Mouse (Mus musculus): ENCODE results near the gene Ankfn1. TPM values are rescaled to one million over a fixed set of nuclear protein-coding genes. Genes with fewer than 3 reads are reported as not detected.

Ankfn1 gene
- polyA plus RNA-seq, 1 experiment from 2014 or later, result 2.5 TPM

GRCm38 (mm10) chr11:89774913-89775312 is 2.5 kb downstream of the Ankfn1 start:
- Histone ChIP-seq H3K27me3 (ENCODE audit: control insufficient read depth, insufficient read depth, low read depth, low read length) (no peaks in the 10 kb centered on the region), H3K36me3 (ENCODE audit: control insufficient read depth, insufficient read depth, low read length) (no peaks in the 10 kb centered on the region), H3K9ac (ENCODE audit: low read length) (no peak overlapping the region), H3K27ac (ENCODE audit: low read length) (no peak overlapping the region), H3K4me1 (replicated peaks; ENCODE audit: control insufficient read depth, insufficient read depth, low read length) (no peaks in the 10 kb centered on the region), H3K9me3 (ENCODE audit: control insufficient read depth, low read length) (no peaks in the 10 kb centered on the region), H3K4me2 (ENCODE audit: low read depth, low read length) (no peak overlapping the region), H3K4me3 (ENCODE audit: low read length) (no peak overlapping the region)
- ATAC-seq (ENCODE audit: low read depth), result no peak
- 69% methylated on average over 3 of the region's 3 CpGs for WGBS

DNA sequence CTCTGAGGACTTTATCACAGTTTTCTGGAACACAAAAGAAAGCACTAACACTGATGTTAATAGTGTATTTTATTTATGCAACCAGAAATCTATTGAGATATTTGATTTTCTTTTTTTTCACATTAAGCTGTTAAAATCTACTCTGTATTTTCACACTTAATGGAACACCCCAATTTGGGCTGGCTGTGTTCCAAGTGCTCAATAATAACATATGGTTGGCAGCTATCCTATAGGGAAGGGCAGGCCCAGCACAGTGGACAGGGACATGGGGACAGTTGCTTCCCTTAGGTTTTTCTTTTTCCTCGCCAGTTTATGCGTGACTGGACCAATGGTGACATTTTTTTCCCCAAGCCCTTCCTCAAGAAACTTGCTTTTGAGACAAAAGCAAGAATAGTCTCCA is 4.5 kb downstream of the Ankfn1 start:
- WGBS, result 73% methylated on average over 2 of the region's 2 CpGs
- H3K27me3 ChIP-seq (ENCODE audit: control insufficient read depth, insufficient read depth, low read depth, low read length), result no peaks in the 10 kb centered on the region
- H3K4me3 ChIP-seq (ENCODE audit: low read length), result no peak overlapping the region

DNA sequence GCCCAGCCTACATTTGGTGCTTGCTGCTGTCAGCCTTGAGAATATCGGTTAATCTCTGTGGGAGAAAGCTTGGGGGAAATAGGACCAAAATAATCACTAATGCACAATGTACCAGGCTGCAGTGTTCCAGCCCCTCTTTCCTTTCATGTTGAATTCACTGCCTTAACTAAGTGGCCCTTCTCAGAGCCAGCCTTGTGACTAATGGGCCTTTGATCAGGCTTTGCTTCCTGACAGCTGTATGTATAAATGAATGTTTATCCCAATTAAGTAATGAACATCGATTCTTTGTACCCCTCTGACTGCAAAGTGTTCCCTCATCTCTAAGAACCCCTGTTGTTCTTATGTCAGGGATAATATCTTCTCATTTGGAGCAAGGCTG is 11.7 kb downstream of the Ankfn1 start:
- H3K4me1 ChIP-seq (replicated peaks; ENCODE audit: control insufficient read depth, insufficient read depth, low read length), result no peaks in the 10 kb centered on the region
- no peak for ATAC-seq (ENCODE audit: low read depth)
- H3K36me3 ChIP-seq (ENCODE audit: control insufficient read depth, insufficient read depth, low read length), result no peaks in the 10 kb centered on the region
- no peaks in the 10 kb centered on the region for H3K9me3 ChIP-seq (ENCODE audit: control insufficient read depth, low read length)
- H3K27ac ChIP-seq (ENCODE audit: low read length), result no peak overlapping the region
- H3K9ac ChIP-seq (ENCODE audit: low read length), result no peak overlapping the region
- H3K27me3 ChIP-seq (ENCODE audit: control insufficient read depth, insufficient read depth, low read depth, low read length), result no peaks in the 10 kb centered on the region
- 74% methylated on average over 2 of the region's 2 CpGs for WGBS
- no peak overlapping the region for H3K4me3 ChIP-seq (ENCODE audit: low read length)
- no peak overlapping the region for H3K4me2 ChIP-seq (ENCODE audit: low read depth, low read length)

More for the DNA sequence above, 4.5 kb downstream of the Ankfn1 start:
- Histone ChIP-seq H3K27ac (ENCODE audit: low read length) (no peak overlapping the region), H3K36me3 (ENCODE audit: control insufficient read depth, insufficient read depth, low read length) (no peaks in the 10 kb centered on the region), H3K9me3 (ENCODE audit: control insufficient read depth, low read length) (no peaks in the 10 kb centered on the region), H3K4me1 (replicated peaks; ENCODE audit: control insufficient read depth, insufficient read depth, low read length) (no peaks in the 10 kb centered on the region), H3K9ac (ENCODE audit: low read length) (no peak overlapping the region), H3K4me2 (ENCODE audit: low read depth, low read length) (no peak overlapping the region)
- ATAC-seq (ENCODE audit: low read depth), result no peak

DNA sequence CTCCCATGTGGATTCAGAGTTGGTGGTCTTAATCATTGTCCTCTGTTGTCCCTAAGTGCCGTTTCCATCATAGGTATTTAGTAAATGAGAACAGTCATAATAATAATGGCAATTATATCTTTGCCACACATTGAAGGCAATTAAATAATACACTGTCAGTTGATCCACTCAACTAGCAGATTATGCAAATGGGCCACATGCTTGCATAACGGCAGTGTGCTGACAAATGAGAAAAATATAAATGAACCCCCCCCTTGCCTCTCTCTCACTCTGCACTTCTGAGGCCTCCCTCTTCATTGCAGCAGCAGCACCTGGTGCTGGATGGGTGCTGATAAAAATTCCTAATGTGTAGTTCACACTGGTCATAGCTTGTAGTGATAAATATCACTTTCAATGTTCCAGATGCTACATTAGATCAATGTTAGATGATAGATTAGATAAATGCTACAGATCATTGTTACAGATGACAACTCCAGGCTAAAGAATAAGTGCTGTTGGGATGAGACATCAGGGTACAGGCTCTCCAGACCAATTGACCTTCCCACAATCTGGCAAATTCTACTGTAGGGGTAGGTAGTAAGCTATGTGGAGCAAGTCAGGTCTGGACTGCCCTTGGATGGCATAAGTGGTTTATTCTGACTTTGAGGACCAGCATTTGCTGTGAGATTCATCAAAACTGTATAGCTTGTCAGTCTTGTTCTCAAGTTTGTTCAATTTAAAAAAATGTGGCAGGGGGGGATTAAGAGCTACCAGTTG is 12.3 kb downstream of the Ankfn1 start:
- Histone ChIP-seq H3K4me1 (replicated peaks; ENCODE audit: control insufficient read depth, insufficient read depth, low read length) (no peaks in the 10 kb centered on the region), H3K4me2 (ENCODE audit: low read depth, low read length) (no peak overlapping the region), H3K36me3 (ENCODE audit: control insufficient read depth, insufficient read depth, low read length) (no peaks in the 10 kb centered on the region), H3K9me3 (ENCODE audit: control insufficient read depth, low read length) (no peaks in the 10 kb centered on the region), H3K27ac (ENCODE audit: low read length) (no peak overlapping the region), H3K27me3 (ENCODE audit: control insufficient read depth, insufficient read depth, low read depth, low read length) (no peaks in the 10 kb centered on the region), H3K9ac (ENCODE audit: low read length) (no peak overlapping the region), H3K4me3 (ENCODE audit: low read length) (no peak overlapping the region)
- ATAC-seq (ENCODE audit: low read depth), result no peak
- 71% methylated on average over 2 of the region's 2 CpGs for WGBS

DNA sequence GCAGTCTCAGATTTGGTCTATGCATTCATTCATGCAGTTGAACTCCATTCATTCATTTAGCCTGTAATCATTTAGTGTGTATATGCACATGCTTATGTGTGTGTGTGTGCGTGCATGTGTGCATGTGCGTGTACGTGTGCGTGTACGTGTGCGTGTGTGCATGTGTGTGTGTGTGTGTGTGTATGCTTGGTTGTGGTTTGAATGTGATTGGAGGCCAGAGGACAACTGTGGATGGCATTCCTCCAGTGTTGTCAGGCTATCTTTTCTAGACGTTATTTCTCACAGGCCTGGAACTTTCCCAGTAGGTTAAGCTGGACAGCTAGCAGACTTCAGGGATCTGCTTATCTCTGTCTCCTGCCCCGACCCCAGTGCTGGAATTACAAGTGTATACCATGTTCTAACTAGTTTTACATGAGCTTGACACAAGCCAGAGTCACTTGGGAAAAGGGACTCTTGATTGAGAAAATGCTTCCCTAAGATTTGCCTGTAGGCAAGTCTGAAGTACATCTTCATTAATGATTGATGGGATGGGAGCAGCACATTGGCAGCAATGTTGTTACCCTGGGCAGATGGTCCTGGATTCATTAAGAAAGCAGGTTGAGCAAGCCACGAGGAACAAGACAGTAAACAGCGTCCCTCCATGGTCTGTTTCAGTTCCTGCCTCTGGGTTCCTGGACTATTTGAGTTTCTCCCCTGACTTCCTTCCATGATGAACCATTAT is 43.3 kb downstream of the Ankfn1 start:
- H3K4me1 ChIP-seq (replicated peaks; ENCODE audit: control insufficient read depth, insufficient read depth, low read length), result peaks cover 4% of the 10 kb centered on the region
- 73% methylated on average over 10 of the region's 10 CpGs for WGBS
- no peak for ATAC-seq (ENCODE audit: low read depth)
- no peak overlapping the region for H3K4me3 ChIP-seq (ENCODE audit: low read length)
- no peak overlapping the region for H3K9ac ChIP-seq (ENCODE audit: low read length)
- H3K9me3 ChIP-seq (ENCODE audit: control insufficient read depth, low read length), result no peaks in the 10 kb centered on the region
- no peaks in the 10 kb centered on the region for H3K36me3 ChIP-seq (ENCODE audit: control insufficient read depth, insufficient read depth, low read length)
- no peak overlapping the region for H3K4me2 ChIP-seq (ENCODE audit: low read depth, low read length)
- H3K27me3 ChIP-seq (ENCODE audit: control insufficient read depth, insufficient read depth, low read depth, low read length), result no peaks in the 10 kb centered on the region
- no peak overlapping the region for H3K27ac ChIP-seq (ENCODE audit: low read length)

DNA sequence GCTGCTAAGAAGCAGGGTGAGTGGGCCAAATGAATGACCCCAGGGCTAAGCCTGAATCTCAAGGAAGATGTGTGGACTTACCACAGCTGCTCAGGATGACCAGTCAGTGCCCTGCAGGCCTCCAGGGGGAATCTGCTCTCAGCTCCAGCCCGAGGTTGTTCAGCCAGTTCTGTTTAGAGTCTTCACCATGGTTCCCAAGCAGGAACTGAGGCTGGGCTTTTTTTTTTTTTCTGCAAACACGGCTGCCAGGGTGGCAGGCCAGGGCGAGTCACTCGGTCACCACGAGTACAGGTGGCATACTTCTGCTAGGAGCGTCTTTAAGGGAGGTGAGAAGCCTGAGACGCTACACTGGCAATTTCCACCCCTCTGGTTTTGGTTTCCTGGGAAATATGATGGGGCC is 43.9 kb downstream of the Ankfn1 start:
- no peak; the same call in 1 of the 2 replicates for ATAC-seq (ENCODE audit: low read depth)
- Histone ChIP-seq H3K27ac (ENCODE audit: low read length) (no peak overlapping the region), H3K27me3 (ENCODE audit: control insufficient read depth, insufficient read depth, low read depth, low read length) (no peaks in the 10 kb centered on the region), H3K4me3 (ENCODE audit: low read length) (no peak overlapping the region), H3K9ac (ENCODE audit: low read length) (no peak overlapping the region), H3K9me3 (ENCODE audit: control insufficient read depth, low read length) (no peaks in the 10 kb centered on the region), H3K36me3 (ENCODE audit: control insufficient read depth, insufficient read depth, low read length) (no peaks in the 10 kb centered on the region), H3K4me1 (replicated peaks; ENCODE audit: control insufficient read depth, insufficient read depth, low read length) (peaks cover 4% of the 10 kb centered on the region), H3K4me2 (ENCODE audit: low read depth, low read length) (no peak overlapping the region)
- 39% methylated on average over 7 of the region's 7 CpGs for WGBS

GRCm38 (mm10) chr11:89720847-89721246 is 56.6 kb downstream of the Ankfn1 start:
- Histone ChIP-seq H3K9me3 (ENCODE audit: control insufficient read depth, low read length) (no peaks in the 10 kb centered on the region), H3K27me3 (ENCODE audit: control insufficient read depth, insufficient read depth, low read depth, low read length) (no peaks in the 10 kb centered on the region), H3K4me1 (replicated peaks; ENCODE audit: control insufficient read depth, insufficient read depth, low read length) (no peaks in the 10 kb centered on the region), H3K9ac (ENCODE audit: low read length) (no peak overlapping the region), H3K36me3 (ENCODE audit: control insufficient read depth, insufficient read depth, low read length) (no peaks in the 10 kb centered on the region), H3K4me2 (ENCODE audit: low read depth, low read length) (no peak overlapping the region), H3K27ac (ENCODE audit: low read length) (no peak overlapping the region), H3K4me3 (ENCODE audit: low read length) (no peak overlapping the region)
- WGBS, result 14% methylated on average over 5 of the region's 5 CpGs
- no peak for ATAC-seq (ENCODE audit: low read depth)

DNA sequence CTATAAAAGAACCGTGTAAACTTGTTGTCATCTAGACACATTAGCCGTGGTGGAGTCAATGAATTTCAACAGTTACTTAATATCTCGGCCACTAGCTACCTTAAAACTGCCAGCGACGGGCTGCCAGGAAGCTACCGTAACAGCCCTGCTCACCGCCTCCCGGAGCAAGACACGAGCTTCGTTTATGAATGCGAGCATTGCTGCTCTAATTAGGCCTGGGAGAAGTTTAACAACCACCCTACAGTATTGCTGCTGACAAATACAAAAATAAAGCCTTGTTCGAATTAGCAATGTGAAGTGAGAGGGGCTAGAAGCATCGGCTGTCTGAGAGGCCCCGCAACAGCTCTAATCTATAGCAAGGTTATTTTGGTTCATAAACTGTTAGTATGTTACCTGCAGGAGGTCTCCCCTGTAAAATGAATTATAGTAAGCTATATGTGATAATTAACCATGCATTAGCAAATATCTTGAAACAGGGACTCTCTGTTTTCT is 58.9 kb downstream of the Ankfn1 start:
- WGBS, result 74% methylated on average over 14 of the region's 14 CpGs
- H3K27me3 ChIP-seq (ENCODE audit: control insufficient read depth, insufficient read depth, low read depth, low read length), result no peaks in the 10 kb centered on the region
- H3K4me1 ChIP-seq (replicated peaks; ENCODE audit: control insufficient read depth, insufficient read depth, low read length), result no peaks in the 10 kb centered on the region
- H3K27ac ChIP-seq (ENCODE audit: low read length), result no peak overlapping the region
- no peaks in the 10 kb centered on the region for H3K36me3 ChIP-seq (ENCODE audit: control insufficient read depth, insufficient read depth, low read length)
- H3K4me2 ChIP-seq (ENCODE audit: low read depth, low read length), result no peak overlapping the region
- no peak overlapping the region for H3K4me3 ChIP-seq (ENCODE audit: low read length)
- ATAC-seq (ENCODE audit: low read depth), result no peak
- no peak overlapping the region for H3K9ac ChIP-seq (ENCODE audit: low read length)
- 0 out of 2 replicates have a peak, but pooled peaks cover 2% of the 10 kb centered on the region for H3K9me3 ChIP-seq (ENCODE audit: control insufficient read depth, low read length)

DNA sequence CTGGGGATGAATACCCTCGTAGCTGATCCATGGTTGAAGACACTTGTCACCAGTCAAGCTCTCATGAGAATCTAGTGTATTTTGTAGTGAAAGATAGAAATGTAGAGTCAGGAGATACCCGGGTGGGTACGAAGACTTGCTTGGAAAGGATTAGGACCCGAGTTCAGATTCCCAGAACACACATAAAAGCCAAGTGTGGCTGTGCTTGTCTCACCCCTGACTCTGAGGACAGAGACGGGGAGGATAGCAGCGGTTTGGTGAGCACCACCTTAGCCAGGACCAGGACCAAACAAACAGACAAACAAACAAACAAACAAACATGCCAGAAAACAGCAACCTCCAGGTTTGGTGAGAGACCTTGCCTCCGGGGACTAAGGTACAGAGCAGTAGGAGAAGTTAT is 61.1 kb downstream of the Ankfn1 start:
- no peak overlapping the region for H3K4me3 ChIP-seq (ENCODE audit: low read length)
- H3K4me2 ChIP-seq (ENCODE audit: low read depth, low read length), result no peak overlapping the region
- WGBS, result 88% methylated on average over 7 of the region's 7 CpGs
- no peaks in the 10 kb centered on the region for H3K4me1 ChIP-seq (replicated peaks; ENCODE audit: control insufficient read depth, insufficient read depth, low read length)
- ATAC-seq (ENCODE audit: low read depth), result no peak
- 0 out of 2 replicates have a peak, but pooled peaks cover 2% of the 10 kb centered on the region for H3K9me3 ChIP-seq (ENCODE audit: control insufficient read depth, low read length)
- H3K36me3 ChIP-seq (ENCODE audit: control insufficient read depth, insufficient read depth, low read length), result no peaks in the 10 kb centered on the region
- no peak overlapping the region for H3K27ac ChIP-seq (ENCODE audit: low read length)
- no peak overlapping the region for H3K9ac ChIP-seq (ENCODE audit: low read length)
- no peaks in the 10 kb centered on the region for H3K27me3 ChIP-seq (ENCODE audit: control insufficient read depth, insufficient read depth, low read depth, low read length)
